Mouse (Mus musculus): ENCODE data around the gene AC109138.7. TPM values are rescaled to one million over a fixed set of nuclear protein-coding genes. Genes with fewer than 3 reads are reported as not detected.

The AC109138.7 gene
- polyA plus RNA-seq, 1 experiment from 2014 or later, result not detected

DNA sequence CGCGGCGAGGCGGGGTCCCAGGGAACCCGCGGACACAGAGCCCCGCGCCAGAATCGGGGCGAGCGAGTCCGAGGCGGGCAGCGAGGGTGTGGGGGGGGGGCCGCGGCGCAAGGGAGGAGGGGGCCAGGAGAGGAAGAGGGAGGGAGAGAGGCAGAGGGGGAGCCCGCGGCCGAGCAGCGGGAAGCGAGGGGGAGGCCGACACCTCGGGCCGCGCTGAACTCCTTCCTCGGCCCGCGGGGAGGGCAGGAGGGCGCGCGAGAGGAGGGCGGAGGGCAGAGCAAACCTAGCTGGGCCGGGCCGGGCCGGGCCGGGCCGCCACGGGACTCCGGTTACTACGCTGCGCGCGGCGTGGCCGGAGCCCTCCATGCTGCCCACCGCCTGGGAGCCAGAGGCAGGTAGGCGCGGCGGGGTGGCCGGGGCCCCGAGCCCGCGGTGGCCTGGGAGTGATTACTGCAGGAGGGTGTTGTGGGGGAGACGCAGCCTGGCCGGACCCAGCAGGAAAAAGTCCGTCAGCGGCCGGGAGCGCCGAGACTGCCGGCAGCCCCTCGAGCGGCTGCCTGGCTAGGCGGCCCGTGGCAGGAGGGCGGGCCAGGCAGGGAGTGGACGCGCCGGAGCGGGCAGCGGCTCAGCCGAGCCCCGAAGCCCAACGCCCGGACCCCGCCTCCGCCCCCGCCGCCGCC lies 754 bp downstream of the AC109138.7 start:
- Histone ChIP-seq H3K9me3 (ENCODE audit: control insufficient read depth, low read length) (no peaks in the 10 kb centered on the region), H3K27ac (no peak overlapping the region), H3K4me3 (replicated peaks; ENCODE audit: low read length) (peak overlapping the region; percentile 43), H3K27me3 (ENCODE audit: control insufficient read depth, insufficient read depth, low read length) (peaks cover 66% of the 10 kb centered on the region), H3K4me1 (replicated peaks; ENCODE audit: control insufficient read depth, insufficient read depth, low read length) (peaks cover 17% of the 10 kb centered on the region), H3K4me2 (replicated peaks) (peak overlapping the region; percentile 91), H3K9ac (peak overlapping the region; percentile 58), H3K36me3 (replicated peaks; ENCODE audit: control insufficient read depth, insufficient read depth) (no peaks in the 10 kb centered on the region)
- ATAC-seq (ENCODE audit: low FRiP score) (peak; percentile 53; the same call in 1 of the 2 replicates), DNase-seq (ENCODE audit: low spot score) (no peak)
- WGBS, result under 1% methylated on average over 45 of the region's 81 CpGs

DNA sequence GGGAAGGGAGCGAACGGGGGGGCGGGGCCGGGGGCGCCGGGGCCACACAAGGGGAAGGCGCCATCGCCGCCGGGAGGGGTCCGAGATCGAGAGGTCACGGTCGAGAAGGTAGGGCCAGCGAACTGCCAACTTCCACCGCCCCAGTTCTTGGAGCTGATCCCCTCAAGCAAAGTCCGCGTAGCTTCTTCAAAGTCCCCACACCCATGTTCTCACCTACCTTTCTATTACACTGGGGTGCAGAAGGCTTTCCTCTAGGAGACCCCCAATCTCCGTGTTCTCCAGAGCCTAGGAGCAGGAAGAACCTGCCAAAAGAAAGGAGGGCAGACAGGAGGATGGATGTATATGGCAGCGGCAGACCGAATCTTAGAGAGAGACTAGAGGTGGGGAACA lies 1.3 kb downstream of the AC109138.7 start:
- no peaks in the 10 kb centered on the region for H3K36me3 ChIP-seq (replicated peaks; ENCODE audit: control insufficient read depth, insufficient read depth)
- H3K9ac ChIP-seq, result peak overlapping the region; percentile 58
- H3K27ac ChIP-seq, result no peak overlapping the region
- peaks cover 21% of the 10 kb centered on the region for H3K4me1 ChIP-seq (replicated peaks; ENCODE audit: control insufficient read depth, insufficient read depth, low read length)
- peaks cover 66% of the 10 kb centered on the region for H3K27me3 ChIP-seq (ENCODE audit: control insufficient read depth, insufficient read depth, low read length)
- ATAC-seq (ENCODE audit: low FRiP score), result no peak
- no peak for DNase-seq (ENCODE audit: low spot score)
- H3K4me3 ChIP-seq (replicated peaks; ENCODE audit: low read length), result peak overlapping the region; percentile 43
- WGBS, result 3% methylated on average over 19 of the region's 21 CpGs
- H3K9me3 ChIP-seq (ENCODE audit: control insufficient read depth, low read length), result no peaks in the 10 kb centered on the region
- peak overlapping the region; percentile 91 for H3K4me2 ChIP-seq (replicated peaks)

DNA sequence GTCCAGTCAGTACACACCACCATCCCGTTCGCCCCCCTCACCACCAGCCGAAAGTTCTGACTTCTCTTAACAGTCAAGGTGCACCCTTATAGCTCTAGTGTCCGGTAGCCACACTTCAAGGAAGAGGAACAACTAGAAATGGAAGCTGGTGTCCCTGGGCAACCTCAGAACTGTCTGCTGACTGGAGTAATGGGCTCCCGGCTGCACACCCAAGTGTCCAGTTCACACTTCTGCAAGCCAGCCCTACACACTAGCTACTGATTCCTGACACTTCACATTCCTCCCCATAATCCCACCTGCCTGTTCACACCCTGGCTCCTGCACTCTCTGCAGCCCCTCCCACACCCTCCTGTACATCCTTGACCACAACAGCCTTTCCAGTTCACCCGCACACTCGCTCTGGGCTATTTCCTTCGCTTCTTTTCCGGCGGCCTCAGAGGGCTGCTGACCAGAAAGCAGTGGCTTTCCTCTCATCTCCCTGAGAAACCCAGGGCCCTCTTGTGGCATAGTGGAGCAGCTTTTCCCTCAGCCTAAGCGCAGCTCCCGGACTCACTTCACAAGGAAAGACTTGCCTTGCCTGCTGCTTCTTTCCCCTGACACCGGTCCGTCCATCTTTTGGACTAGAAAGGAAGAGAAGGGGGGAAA lies 2.0 kb downstream of the AC109138.7 start:
- ATAC-seq (ENCODE audit: low FRiP score) (no peak), DNase-seq (ENCODE audit: low spot score) (peak; percentile 57)
- Histone ChIP-seq H3K4me3 (replicated peaks; ENCODE audit: low read length) (no peak overlapping the region), H3K4me2 (replicated peaks) (peak overlapping the region; percentile 4; the same call in 1 of the 2 replicates), H3K4me1 (replicated peaks; ENCODE audit: control insufficient read depth, insufficient read depth, low read length) (peaks cover 28% of the 10 kb centered on the region), H3K9ac (no peak overlapping the region), H3K27ac (no peak overlapping the region), H3K36me3 (replicated peaks; ENCODE audit: control insufficient read depth, insufficient read depth) (no peaks in the 10 kb centered on the region), H3K9me3 (ENCODE audit: control insufficient read depth, low read length) (no peaks in the 10 kb centered on the region), H3K27me3 (ENCODE audit: control insufficient read depth, insufficient read depth, low read length) (peaks cover 63% of the 10 kb centered on the region)
- WGBS, result 26% methylated on average over 14 of the region's 14 CpGs

DNA sequence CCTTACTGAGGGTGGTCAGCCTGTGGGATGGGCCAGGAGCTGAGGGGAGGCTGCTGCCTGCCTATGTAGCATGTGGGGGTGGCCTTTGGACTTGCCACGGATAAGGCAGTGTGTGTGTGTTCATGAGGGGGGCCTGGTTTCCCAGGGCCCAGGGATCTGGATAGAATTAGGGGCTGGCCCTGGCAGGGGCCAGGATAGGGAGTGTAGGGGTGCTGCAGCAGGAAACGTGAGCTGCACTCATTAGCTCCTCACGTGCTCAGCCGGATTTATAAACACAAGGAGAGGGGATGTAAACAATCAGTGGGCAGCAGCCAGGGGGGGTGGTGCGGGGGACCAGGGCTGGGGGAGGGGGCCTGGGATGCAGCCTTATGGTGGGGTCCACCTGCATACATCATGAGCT lies 3.0 kb downstream of the AC109138.7 start:
- DNase-seq (ENCODE audit: low spot score), result no peak
- WGBS, result 14% methylated on average over 5 of the region's 5 CpGs
- Histone ChIP-seq H3K9me3 (ENCODE audit: control insufficient read depth, low read length) (no peaks in the 10 kb centered on the region), H3K36me3 (replicated peaks; ENCODE audit: control insufficient read depth, insufficient read depth) (no peaks in the 10 kb centered on the region), H3K4me1 (replicated peaks; ENCODE audit: control insufficient read depth, insufficient read depth, low read length) (peaks cover 29% of the 10 kb centered on the region), H3K27me3 (ENCODE audit: control insufficient read depth, insufficient read depth, low read length) (peaks cover 54% of the 10 kb centered on the region), H3K9ac (no peak overlapping the region), H3K4me2 (replicated peaks) (no peak overlapping the region), H3K27ac (no peak overlapping the region), H3K4me3 (replicated peaks; ENCODE audit: low read length) (no peak overlapping the region)
- ATAC-seq (ENCODE audit: low FRiP score), result no peak

DNA sequence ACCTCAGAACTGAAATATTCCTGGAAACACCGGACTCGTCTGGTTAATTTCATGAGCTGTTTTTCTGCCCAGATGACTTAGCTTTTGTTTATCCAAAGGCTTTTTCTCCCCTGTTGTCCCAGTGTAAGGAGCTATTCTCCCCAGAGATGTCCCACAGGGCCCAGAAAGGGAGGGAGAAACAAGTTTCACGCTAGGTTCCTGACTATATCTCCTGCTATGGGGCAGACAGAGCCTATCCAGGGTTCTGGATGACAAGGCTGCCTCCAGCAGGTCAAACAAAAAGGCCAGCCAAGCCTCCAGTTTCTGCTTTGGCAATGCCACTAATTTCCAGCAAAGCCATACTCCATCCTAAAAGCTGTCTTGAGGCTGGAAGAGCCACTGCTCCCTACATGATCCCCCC lies 3.7 kb downstream of the AC109138.7 start:
- Histone ChIP-seq H3K27ac (no peak overlapping the region), H3K27me3 (ENCODE audit: control insufficient read depth, insufficient read depth, low read length) (peaks cover 47% of the 10 kb centered on the region), H3K36me3 (replicated peaks; ENCODE audit: control insufficient read depth, insufficient read depth) (no peaks in the 10 kb centered on the region), H3K9me3 (ENCODE audit: control insufficient read depth, low read length) (no peaks in the 10 kb centered on the region), H3K9ac (no peak overlapping the region), H3K4me2 (replicated peaks) (no peak overlapping the region), H3K4me3 (replicated peaks; ENCODE audit: low read length) (no peak overlapping the region), H3K4me1 (replicated peaks; ENCODE audit: control insufficient read depth, insufficient read depth, low read length) (peaks cover 29% of the 10 kb centered on the region)
- 45% methylated on average over 3 of the region's 3 CpGs for WGBS
- DNase-seq (ENCODE audit: low spot score), result no peak
- no peak for ATAC-seq (ENCODE audit: low FRiP score)

DNA sequence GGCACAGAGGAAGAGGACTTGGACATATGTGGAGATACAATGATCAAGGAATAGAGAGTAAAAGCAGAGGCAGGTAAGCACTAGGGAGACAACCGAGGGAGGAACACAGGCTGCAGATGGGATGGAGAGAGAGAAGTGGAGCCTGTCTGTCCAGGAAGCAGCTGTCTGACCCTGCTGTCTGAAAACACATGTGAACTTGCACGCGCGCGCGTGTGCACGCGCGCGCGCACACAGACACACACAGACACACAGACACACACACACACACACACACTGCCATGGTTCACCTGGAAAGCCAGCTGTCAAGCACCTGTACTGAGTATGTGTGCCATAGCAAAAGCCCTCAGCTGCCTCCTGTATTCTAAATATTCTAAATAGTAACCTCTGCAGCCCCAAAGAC lies 4.1 kb downstream of the AC109138.7 start:
- Histone ChIP-seq H3K36me3 (replicated peaks; ENCODE audit: control insufficient read depth, insufficient read depth) (no peaks in the 10 kb centered on the region), H3K4me3 (replicated peaks; ENCODE audit: low read length) (no peak overlapping the region), H3K4me1 (replicated peaks; ENCODE audit: control insufficient read depth, insufficient read depth, low read length) (peaks cover 29% of the 10 kb centered on the region), H3K9me3 (ENCODE audit: control insufficient read depth, low read length) (no peaks in the 10 kb centered on the region), H3K27ac (no peak overlapping the region), H3K9ac (no peak overlapping the region), H3K27me3 (ENCODE audit: control insufficient read depth, insufficient read depth, low read length) (peaks cover 43% of the 10 kb centered on the region), H3K4me2 (replicated peaks) (no peak overlapping the region)
- 89% methylated on average over 11 of the region's 11 CpGs for WGBS
- ATAC-seq (ENCODE audit: low FRiP score), result no peak
- no peak for DNase-seq (ENCODE audit: low spot score)

DNA sequence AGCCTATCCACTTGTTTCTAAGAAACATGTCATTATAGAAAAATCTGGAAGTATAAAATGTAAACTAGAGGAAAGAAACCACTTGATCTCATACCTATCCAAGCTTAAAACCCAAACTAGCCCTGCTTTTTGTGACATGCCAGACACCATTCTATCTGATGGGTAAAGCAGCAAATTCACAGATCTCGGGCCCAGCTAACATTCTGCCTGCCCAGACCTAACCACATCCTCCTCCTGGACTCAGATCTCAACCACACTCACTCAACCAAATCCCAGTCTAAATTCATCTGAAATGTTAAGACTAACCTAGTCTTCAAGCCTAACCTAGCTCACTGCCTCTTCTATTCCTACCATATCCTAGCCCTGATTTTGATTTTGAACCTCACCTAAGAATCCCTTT lies 4.6 kb downstream of the AC109138.7 start:
- Histone ChIP-seq H3K27me3 (ENCODE audit: control insufficient read depth, insufficient read depth, low read length) (peaks cover 38% of the 10 kb centered on the region), H3K36me3 (replicated peaks; ENCODE audit: control insufficient read depth, insufficient read depth) (no peaks in the 10 kb centered on the region), H3K4me1 (replicated peaks; ENCODE audit: control insufficient read depth, insufficient read depth, low read length) (peaks cover 24% of the 10 kb centered on the region), H3K9me3 (ENCODE audit: control insufficient read depth, low read length) (no peaks in the 10 kb centered on the region), H3K4me2 (replicated peaks) (no peak overlapping the region), H3K9ac (no peak overlapping the region), H3K4me3 (replicated peaks; ENCODE audit: low read length) (no peak overlapping the region), H3K27ac (no peak overlapping the region)
- DNase-seq (ENCODE audit: low spot score) (no peak), ATAC-seq (ENCODE audit: low FRiP score) (no peak)
- 80% methylated on average over 1 of the region's 1 CpGs for WGBS

DNA sequence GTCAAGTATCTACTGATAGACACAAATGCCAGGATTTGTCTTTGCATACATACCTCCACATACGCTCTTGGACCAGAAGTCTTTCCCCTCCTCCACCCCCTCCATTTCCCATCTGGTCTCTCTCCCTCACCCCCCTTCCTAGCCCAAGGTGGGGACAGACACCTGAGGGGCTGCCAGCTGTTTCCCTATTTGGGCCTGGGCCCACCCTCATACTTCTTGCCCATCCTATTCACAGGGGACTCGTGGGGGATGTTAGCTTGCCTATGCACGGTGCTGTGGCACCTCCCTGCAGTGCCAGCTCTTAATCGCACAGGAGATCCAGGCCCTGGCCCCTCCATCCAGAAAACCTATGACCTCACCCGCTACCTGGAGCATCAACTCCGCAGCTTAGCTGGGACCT lies 5.8 kb downstream of the AC109138.7 start:
- H3K4me2 ChIP-seq (replicated peaks), result no peak overlapping the region
- H3K4me3 ChIP-seq (replicated peaks; ENCODE audit: low read length), result no peak overlapping the region
- peaks cover 26% of the 10 kb centered on the region for H3K27me3 ChIP-seq (ENCODE audit: control insufficient read depth, insufficient read depth, low read length)
- no peak for DNase-seq (ENCODE audit: low spot score)
- H3K9me3 ChIP-seq (ENCODE audit: control insufficient read depth, low read length), result no peaks in the 10 kb centered on the region
- H3K9ac ChIP-seq, result no peak overlapping the region
- no peak overlapping the region for H3K27ac ChIP-seq
- ATAC-seq (ENCODE audit: low FRiP score), result no peak
- peaks cover 13% of the 10 kb centered on the region for H3K4me1 ChIP-seq (replicated peaks; ENCODE audit: control insufficient read depth, insufficient read depth, low read length)
- WGBS, result 80% methylated on average over 6 of the region's 6 CpGs
- no peaks in the 10 kb centered on the region for H3K36me3 ChIP-seq (replicated peaks; ENCODE audit: control insufficient read depth, insufficient read depth)

GRCm38 (mm10) chr19:4220416-4220815 lies 6.3 kb downstream of the AC109138.7 start:
- WGBS, result 50% methylated on average over 4 of the region's 4 CpGs
- no peaks in the 10 kb centered on the region for H3K9me3 ChIP-seq (ENCODE audit: control insufficient read depth, low read length)
- peaks cover 12% of the 10 kb centered on the region for H3K4me1 ChIP-seq (replicated peaks; ENCODE audit: control insufficient read depth, insufficient read depth, low read length)
- H3K4me2 ChIP-seq (replicated peaks), result no peak overlapping the region
- no peak overlapping the region for H3K4me3 ChIP-seq (replicated peaks; ENCODE audit: low read length)
- no peak overlapping the region for H3K27ac ChIP-seq
- ATAC-seq (ENCODE audit: low FRiP score) (0 out of 2 replicates have a peak, but pooled peaks have one; percentile 4), DNase-seq (ENCODE audit: low spot score) (no peak)
- H3K36me3 ChIP-seq (replicated peaks; ENCODE audit: control insufficient read depth, insufficient read depth), result no peaks in the 10 kb centered on the region
- peaks cover 21% of the 10 kb centered on the region for H3K27me3 ChIP-seq (ENCODE audit: control insufficient read depth, insufficient read depth, low read length)
- no peak overlapping the region for H3K9ac ChIP-seq
